Mouse (Mus musculus) ES-E14 (cell line): ENCODE measurements around the gene Psd. TPM values are rescaled to one million over a fixed set of nuclear protein-coding genes. Genes with fewer than 3 reads are reported as not detected.

ENCODE experiments used
- DNase-seq: peaks from one replicate; pipeline ENCODE4 v3.0.0-alpha.2; 2013; ENCODE audit warnings: low read depth, low spot score
- H3K27ac ChIP-seq: 2 replicates; pipeline ENCODE4 v1.5.1; 2012; ENCODE audit warnings: low read depth, mild to moderate bottlenecking, low read length, moderate library complexity, mixed read lengths; ENCODE audit not compliant: poor library complexity, insufficient read depth, severe bottlenecking
- H3K36me3 ChIP-seq: 2 replicates; pipeline ENCODE4 v1.6.1; 2012; ENCODE audit warnings: mild to moderate bottlenecking, low read length, moderate library complexity, mixed read lengths; ENCODE audit not compliant: control insufficient read depth, poor library complexity, insufficient read depth, severe bottlenecking
- H3K4me1 ChIP-seq, 2 experiments: fragments of 150-350 bp in 1 of 2; sonication (generic) in 1 of 2; 2 replicates each; pipeline ENCODE4 v1.6.1; 2012; ENCODE audit warnings: low read length in 2 of 2, mild to moderate bottlenecking in 1 of 2, mixed read lengths in 1 of 2; ENCODE audit not compliant: control insufficient read depth in 2 of 2, insufficient read depth in 2 of 2, poor library complexity in 1 of 2
- H3K4me3 ChIP-seq, 2 experiments: fragments of 150-350 bp in 1 of 2; sonication (generic) in 1 of 2; 2 replicates each; pipeline ENCODE4 v1.5.1; 2012; ENCODE audit warnings: low read length in 2 of 2, low read depth in 1 of 2, mild to moderate bottlenecking in 1 of 2, mixed read lengths in 1 of 2; ENCODE audit not compliant: insufficient read depth in 1 of 2, poor library complexity in 1 of 2, severe bottlenecking in 1 of 2
- H3K9ac ChIP-seq: 2 replicates; pipeline ENCODE4 v1.6.1; 2012; ENCODE audit warnings: low read depth, mild to moderate bottlenecking, low read length, mixed read lengths; ENCODE audit not compliant: poor library complexity, insufficient read depth, severe bottlenecking
- H3K9me3 ChIP-seq: fragments of 150-350 bp; sonication (generic); 2 replicates; pipeline ENCODE4 v1.6.1; 2012; ENCODE audit warnings: low read depth, mild to moderate bottlenecking, low read length; ENCODE audit not compliant: control insufficient read depth, insufficient read depth
- CHD2 ChIP-seq: IDR thresholded peaks from 2 replicates; pipeline ENCODE4 v1.6.1; 2014; ENCODE audit warnings: mild to moderate bottlenecking, low read depth, low read length, inconsistent platforms
- HCFC1 ChIP-seq: IDR thresholded peaks from 2 replicates; pipeline ENCODE4 v1.6.1; 2012; ENCODE audit warnings: low read length, inconsistent platforms, borderline replicate concordance; ENCODE audit not compliant: insufficient read depth
- MAFK ChIP-seq: IDR thresholded peaks from 2 replicates; pipeline ENCODE4 v1.6.1; 2014; ENCODE audit warnings: mild to moderate bottlenecking, low read depth, low read length, inconsistent platforms; ENCODE audit not compliant: insufficient read depth
- ZC3H11A ChIP-seq: IDR thresholded peaks from 2 replicates; pipeline ENCODE4 v1.6.1; 2012; ENCODE audit warnings: low read depth, mild to moderate bottlenecking, inconsistent platforms, low read length, borderline replicate concordance
- ZNF384 ChIP-seq: IDR thresholded peaks from 2 replicates; pipeline ENCODE4 v1.6.1; 2012; ENCODE audit warnings: low read depth, low read length, inconsistent platforms
- in situ Hi-C, 2 experiments: fragments of 600-800 bp; cut with MboI; formaldehyde crosslinking; loops; one replicate each; pipeline ENCODE4 v1.15.1; 2025; ENCODE audit warnings: low sequenced_read_pairs in 2 of 2, inconsistent platforms in 1 of 2; ENCODE audit not compliant: unreplicated experiment in 2 of 2
- total RNA-seq: library from RNA; depleted of rRNA; stranded (reverse); fragments of 300-350 nt; gene quantifications from 2 replicates; pipeline ENCODE4 v1.2.3, GENCODE M21; 2012

Psd gene
- total RNA-seq, 1 experiment, result 2.4 TPM

DNA sequence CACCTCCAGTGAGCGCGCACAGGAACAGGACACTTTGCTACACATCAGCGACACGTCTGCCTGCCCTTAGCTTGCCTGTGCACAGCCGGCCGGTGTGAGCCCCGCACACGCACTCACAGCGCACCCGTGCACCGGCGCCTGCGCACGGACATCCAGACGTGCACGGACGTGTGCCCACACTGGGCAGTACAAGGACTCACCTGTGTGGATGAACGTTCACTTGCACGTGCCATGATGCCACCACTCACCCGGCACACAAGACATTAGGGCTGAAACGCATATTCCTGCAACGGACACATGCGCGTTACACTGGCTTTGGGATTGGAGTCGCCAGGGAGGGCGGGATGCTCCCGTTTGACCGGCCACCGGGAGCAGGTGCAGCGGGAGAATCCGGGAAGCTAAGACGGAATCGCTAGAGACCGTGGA lies 22.0 kb downstream of the Psd start:
- Histone ChIP-seq H3K4me3 (peak overlapping the region; percentile 69 to 99), H3K4me1 (peaks cover 0 to 18% of the 10 kb centered on the region in 2 experiments; a peak in 1 of 4 replicates), H3K9me3 (no peaks in the 10 kb centered on the region), H3K27ac (no peak overlapping the region), H3K36me3 (peaks cover 4% of the 10 kb centered on the region; the same call in 1 of the 2 replicates), H3K9ac (peak overlapping the region; percentile 68)
- no peak for DNase-seq
- no peak for TF ChIP-seq CHD2
- no peak for TF ChIP-seq ZC3H11A
- TF ChIP-seq ZNF384, result no peak
- TF ChIP-seq MAFK, result no peak
- no peak for TF ChIP-seq HCFC1
- in situ Hi-C loops, result no loop called here

DNA sequence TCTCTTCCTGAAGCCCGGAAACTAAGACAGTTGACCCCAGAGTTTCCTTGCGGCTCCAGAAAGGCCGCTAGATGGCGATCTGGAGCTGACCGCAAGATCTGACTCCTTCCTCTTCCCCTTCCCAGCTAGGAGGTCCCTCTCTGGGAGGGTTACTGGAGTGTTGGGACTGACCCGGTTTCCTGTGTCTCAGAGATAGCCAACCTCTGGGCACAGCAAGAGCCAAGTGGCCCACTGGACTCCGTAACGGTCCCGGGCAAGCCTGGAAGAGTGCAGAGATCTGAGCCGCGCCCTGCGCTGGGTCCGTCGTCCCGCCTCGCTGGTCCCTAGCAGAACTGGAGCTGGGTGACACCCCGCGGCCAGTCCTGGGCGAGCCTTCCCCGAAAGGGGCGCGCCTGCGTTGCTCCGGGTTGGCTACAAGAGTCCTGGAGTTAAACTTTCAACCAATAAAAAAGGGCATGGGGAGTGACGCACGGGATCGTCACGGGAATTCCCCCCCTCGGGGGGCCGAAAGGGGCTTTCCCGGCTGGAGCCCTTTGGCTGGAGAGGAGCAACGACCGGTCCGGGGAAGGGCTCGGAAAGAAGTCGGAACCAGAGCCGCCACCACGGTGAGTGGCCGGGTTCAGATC lies 22.6 kb downstream of the Psd start, which contains the start of gene Nfkb2:
TSS of gene Nfkb2 (plus strand) at position 105 of the 626 bp plus-strand sequence.
- H3K4me1 ChIP-seq, result peaks cover 0 to 15% of the 10 kb centered on the region in 2 experiments; a peak in 1 of 4 replicates
- H3K27ac ChIP-seq, result no peak within 1 kb of the TSS
- peaks cover 4% of the 10 kb centered on the region; the same call in 1 of the 2 replicates for H3K36me3 ChIP-seq
- peak within 1 kb of the TSS; percentile 69 to 99 for H3K4me3 ChIP-seq
- H3K9ac ChIP-seq, result peak within 1 kb of the TSS; percentile 68
- in situ Hi-C loops, result no loop called here
- DNase-seq, result peak; percentile 89
- no peaks in the 10 kb centered on the region for H3K9me3 ChIP-seq
- no peak for TF ChIP-seq CHD2
- no peak for TF ChIP-seq MAFK
- TF ChIP-seq ZC3H11A, result 0 out of 2 replicates have a peak, but pooled peaks have one; percentile 16
- TF ChIP-seq ZNF384, result no peak
- TF ChIP-seq HCFC1, result 0 out of 2 replicates have a peak, but pooled peaks have one; percentile 27

DNA sequence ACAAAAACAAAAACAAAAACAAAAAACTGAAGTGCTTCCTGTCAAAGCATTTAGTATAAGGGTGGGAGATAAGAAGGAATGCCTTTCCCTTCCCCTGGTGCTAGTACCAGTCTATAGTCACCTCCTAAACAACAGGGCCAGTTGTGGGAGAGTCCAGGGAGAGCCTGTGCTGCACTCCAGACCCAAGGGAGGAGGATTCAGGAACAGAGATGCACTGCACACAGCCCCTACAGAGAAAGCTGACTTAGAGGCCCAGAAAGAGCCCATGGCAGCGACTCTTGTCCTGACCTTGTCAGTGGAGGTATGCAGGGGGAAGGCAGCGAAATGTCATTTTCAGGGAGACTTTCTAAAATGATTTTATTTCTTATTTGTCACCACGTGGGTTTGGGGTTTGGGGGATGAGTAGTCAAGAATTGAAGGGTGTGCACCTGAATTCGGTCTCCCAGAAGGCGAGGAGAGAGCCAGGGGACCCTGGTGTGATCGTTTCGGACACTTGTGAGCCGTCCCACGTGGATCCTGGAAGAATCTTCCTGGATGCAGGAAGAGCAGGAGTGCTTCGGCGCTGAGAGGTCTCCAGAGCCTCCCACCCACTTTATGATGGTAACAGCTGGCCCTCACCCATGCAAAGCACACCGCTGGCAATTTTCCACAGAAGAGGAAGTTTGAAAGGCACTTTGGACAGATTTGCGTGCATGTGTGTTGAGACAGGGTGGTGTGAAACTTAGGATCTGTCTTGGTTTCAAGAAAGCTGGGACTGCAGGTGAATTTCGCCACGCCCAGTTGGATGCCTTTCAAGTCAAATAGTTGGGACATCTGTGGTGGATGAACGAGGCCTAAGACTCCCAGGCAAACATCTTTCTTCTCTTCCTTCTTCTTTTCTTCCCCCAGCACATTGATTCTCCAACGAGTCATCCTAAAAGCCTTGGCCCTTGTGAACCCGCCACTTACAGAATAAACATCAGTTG lies 23.4 kb downstream of the Psd start:
- Histone ChIP-seq H3K9ac (no peak overlapping the region), H3K27ac (no peak overlapping the region)

DNA sequence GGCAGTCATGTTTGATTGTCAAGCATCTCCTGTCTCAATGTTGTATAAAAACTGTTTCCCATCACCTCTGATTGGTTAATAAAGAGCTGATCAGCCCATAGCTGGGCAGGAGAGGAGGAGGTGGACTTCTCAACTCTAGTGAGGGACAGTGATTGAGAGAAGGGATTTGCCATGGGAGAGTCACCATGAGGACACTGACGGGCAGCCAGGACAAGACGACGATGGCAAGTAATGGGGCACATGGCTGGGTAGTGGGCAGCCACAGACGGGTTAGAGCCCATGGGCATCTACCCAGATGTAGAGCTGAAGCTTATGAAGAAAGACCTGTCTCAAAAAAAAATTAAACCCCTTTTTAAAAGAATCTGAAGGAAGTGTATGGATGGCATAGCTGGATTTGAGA lies 24.4 kb downstream of the Psd start:
- in situ Hi-C loops, result no loop called here
- Histone ChIP-seq H3K4me1 (peaks cover 0 to 7% of the 10 kb centered on the region in 2 experiments; a peak in 1 of 4 replicates), H3K9me3 (no peaks in the 10 kb centered on the region), H3K4me3 (no peak overlapping the region), H3K9ac (no peak overlapping the region), H3K36me3 (peaks cover 4% of the 10 kb centered on the region; the same call in 1 of the 2 replicates), H3K27ac (no peak overlapping the region)
- DNase-seq, result no peak
- no peak for TF ChIP-seq CHD2
- TF ChIP-seq ZNF384, result no peak
- no peak for TF ChIP-seq HCFC1
- TF ChIP-seq MAFK, result no peak
- TF ChIP-seq ZC3H11A, result no peak

More for the DNA sequence above, 23.4 kb downstream of the Psd start:
- DNase-seq, result no peak
- TF ChIP-seq CHD2, result no peak
- no peak for TF ChIP-seq ZNF384
- no peak for TF ChIP-seq HCFC1
- TF ChIP-seq MAFK, result no peak
- no peak for TF ChIP-seq ZC3H11A
- no peaks in the 10 kb centered on the region for H3K9me3 ChIP-seq
- in situ Hi-C loops, result no loop called here
- H3K36me3 ChIP-seq, result peaks cover 4% of the 10 kb centered on the region; the same call in 1 of the 2 replicates
- H3K4me1 ChIP-seq, result peaks cover 0 to 15% of the 10 kb centered on the region in 2 experiments; a peak in 1 of 4 replicates
- H3K4me3 ChIP-seq, result peak overlapping the region in 1 of 2 experiments; percentile 99; a peak in 1 of 4 replicates
